Mouse (Mus musculus): ENCODE results near the gene Slc25a35. TPM values are rescaled to one million over a fixed set of nuclear protein-coding genes. Genes with fewer than 3 reads are reported as not detected.
"Not testable (repeated sequence)": the region's sequence is repeated elsewhere in the genome, so short reads cannot be mapped to it uniquely, and the experiment has no call there.

Gene Slc25a35
- polyA plus RNA-seq, 1 experiment from 2014 or later, result 1.9 TPM

- no peaks in the 10 kb centered on the region for H3K9me3 ChIP-seq
- H3K4me1 ChIP-seq, result no peaks in the 10 kb centered on the region
- DNase-seq (ENCODE audit: extremely low spot score, low spot score), result no peak
- no peak overlapping the region for H3K27ac ChIP-seq
- WGBS, result 96% methylated on average over 17 of the region's 17 CpGs
- H3K36me3 ChIP-seq (replicated peaks), result peaks cover 84% of the 10 kb centered on the region
- H3K4me3 ChIP-seq, result no peak overlapping the region
- H3K27me3 ChIP-seq (ENCODE audit: poor library complexity, severe bottlenecking), result no peaks in the 10 kb centered on the region
Measured at GRCm38 (mm10) chr11:68988341-68988740, 20.4 kb downstream of the Slc25a35 start.

- peaks cover 100% of the 10 kb centered on the region for H3K36me3 ChIP-seq (replicated peaks)
- H3K27ac ChIP-seq, result no peak overlapping the region
- no peaks in the 10 kb centered on the region for H3K27me3 ChIP-seq (ENCODE audit: poor library complexity, severe bottlenecking)
- H3K4me3 ChIP-seq, result no peak overlapping the region
- no peaks in the 10 kb centered on the region for H3K9me3 ChIP-seq
- 93% methylated on average over 7 of the region's 7 CpGs for WGBS
- no peaks in the 10 kb centered on the region for H3K4me1 ChIP-seq
- no peak for DNase-seq (ENCODE audit: extremely low spot score, low spot score)
Measured at GRCm38 (mm10) chr11:68993122-68993521, 25.2 kb downstream of the Slc25a35 start.

- WGBS, result 97% methylated on average over 3 of the region's 3 CpGs
- H3K4me3 ChIP-seq, result no peak overlapping the region
- peaks cover 100% of the 10 kb centered on the region for H3K36me3 ChIP-seq (replicated peaks)
- no peaks in the 10 kb centered on the region for H3K4me1 ChIP-seq
- H3K9me3 ChIP-seq, result no peaks in the 10 kb centered on the region
- no peak overlapping the region for H3K27ac ChIP-seq
- no peaks in the 10 kb centered on the region for H3K27me3 ChIP-seq (ENCODE audit: poor library complexity, severe bottlenecking)
- DNase-seq (ENCODE audit: extremely low spot score, low spot score), result no peak
Measured at GRCm38 (mm10) chr11:68994377-68994776, 26.4 kb downstream of the Slc25a35 start.

- H3K4me3 ChIP-seq, result no peak overlapping the region
- H3K36me3 ChIP-seq (replicated peaks), result peaks cover 100% of the 10 kb centered on the region
- WGBS, result 93% methylated on average over 4 of the region's 4 CpGs
Measured at GRCm38 (mm10) chr11:68997080-68997479, 29.1 kb downstream of the Slc25a35 start.

GRCm38 (mm10) chr11:69002782-69003181 lies 34.9 kb downstream of the Slc25a35 start:
- not testable (repeated sequence) for H3K9me3 ChIP-seq; H3K27ac ChIP-seq; H3K27me3 ChIP-seq (ENCODE audit: poor library complexity, severe bottlenecking); H3K4me3 ChIP-seq; DNase-seq (ENCODE audit: extremely low spot score, low spot score)
- Histone ChIP-seq H3K4me1 (peaks cover 17% of the 10 kb centered on the region), H3K36me3 (replicated peaks) (peaks cover 86% of the 10 kb centered on the region)
- 94% methylated on average over 4 of the region's 4 CpGs for WGBS

More at GRCm38 (mm10) chr11:68997080-68997479, 29.1 kb downstream of the Slc25a35 start:
- no peaks in the 10 kb centered on the region for H3K27me3 ChIP-seq (ENCODE audit: poor library complexity, severe bottlenecking)
- H3K4me1 ChIP-seq, result no peaks in the 10 kb centered on the region
- DNase-seq (ENCODE audit: extremely low spot score, low spot score), result no peak
- H3K27ac ChIP-seq, result no peak overlapping the region
- H3K9me3 ChIP-seq, result no peaks in the 10 kb centered on the region

GRCm38 (mm10) chr11:69003592-69003991 lies 35.7 kb downstream of the Slc25a35 start:
- DNase-seq (ENCODE audit: extremely low spot score, low spot score), result no peak
- H3K36me3 ChIP-seq (replicated peaks), result peaks cover 78% of the 10 kb centered on the region
- no peaks in the 10 kb centered on the region for H3K27me3 ChIP-seq (ENCODE audit: poor library complexity, severe bottlenecking)
- H3K4me1 ChIP-seq, result peaks cover 17% of the 10 kb centered on the region
- no peak overlapping the region for H3K4me3 ChIP-seq
- 68% methylated on average over 4 of the region's 4 CpGs for WGBS
- H3K27ac ChIP-seq, result no peak overlapping the region
- no peaks in the 10 kb centered on the region for H3K9me3 ChIP-seq

- Histone ChIP-seq H3K4me3 (no peak overlapping the region), H3K36me3 (replicated peaks) (peaks cover 62% of the 10 kb centered on the region), H3K4me1 (peaks cover 17% of the 10 kb centered on the region), H3K27ac (no peak overlapping the region), H3K27me3 (ENCODE audit: poor library complexity, severe bottlenecking) (no peaks in the 10 kb centered on the region), H3K9me3 (no peaks in the 10 kb centered on the region)
- no peak for DNase-seq (ENCODE audit: extremely low spot score, low spot score)
- WGBS, result 87% methylated on average over 7 of the region's 7 CpGs
Measured at GRCm38 (mm10) chr11:69005193-69005592, 37.3 kb downstream of the Slc25a35 start.

GRCm38 (mm10) chr11:69006575-69006974 lies 38.6 kb downstream of the Slc25a35 start:
- H3K27me3 ChIP-seq (ENCODE audit: poor library complexity, severe bottlenecking); H3K27ac ChIP-seq; H3K9me3 ChIP-seq; DNase-seq (ENCODE audit: extremely low spot score, low spot score): not testable (repeated sequence)
- peaks cover 48% of the 10 kb centered on the region for H3K36me3 ChIP-seq (replicated peaks)
- H3K4me3 ChIP-seq, result peak overlapping the region; percentile 70; the same call in 1 of the 2 replicates
- peaks cover 26% of the 10 kb centered on the region for H3K4me1 ChIP-seq

GRCm38 (mm10) chr11:69008182-69009121 lies 40.5 kb downstream of the Slc25a35 start, which contains the start of gene Pfas:
Gene Pfas, minus strand, starts transcription at chr11:69008460.
- H3K9me3 ChIP-seq, result no peaks in the 10 kb centered on the region
- peaks cover 33% of the 10 kb centered on the region for H3K4me1 ChIP-seq
- no peaks in the 10 kb centered on the region for H3K27me3 ChIP-seq (ENCODE audit: poor library complexity, severe bottlenecking)
- DNase-seq (ENCODE audit: extremely low spot score, low spot score), result peak; percentile 95
- H3K36me3 ChIP-seq (replicated peaks), result peaks cover 29% of the 10 kb centered on the region
- 9% methylated on average over 38 of the region's 38 CpGs for WGBS
- peak within 1 kb of the TSS; percentile 70 for H3K4me3 ChIP-seq
- peak within 1 kb of the TSS; percentile 90 for H3K27ac ChIP-seq

- H3K4me3 ChIP-seq, result no peak overlapping the region
- 89% methylated on average over 1 of the region's 1 CpGs for WGBS
Measured at GRCm38 (mm10) chr11:69009508-69009907, 41.6 kb downstream of the Slc25a35 start.

GRCm38 (mm10) chr11:69010400-69011323 lies 42.7 kb downstream of the Slc25a35 start:
- no peak for DNase-seq (ENCODE audit: extremely low spot score, low spot score)
- 89% methylated on average over 15 of the region's 15 CpGs for WGBS
- Histone ChIP-seq H3K4me1 (peaks cover 35% of the 10 kb centered on the region), H3K4me3 (peak overlapping the region; percentile 66; the same call in 1 of the 2 replicates), H3K36me3 (replicated peaks) (peaks cover 10% of the 10 kb centered on the region), H3K9me3 (no peaks in the 10 kb centered on the region), H3K27ac (no peak overlapping the region), H3K27me3 (ENCODE audit: poor library complexity, severe bottlenecking) (no peaks in the 10 kb centered on the region)

More at GRCm38 (mm10) chr11:69009508-69009907, 41.6 kb downstream of the Slc25a35 start:
- Histone ChIP-seq H3K27ac (no peak overlapping the region), H3K27me3 (ENCODE audit: poor library complexity, severe bottlenecking) (no peaks in the 10 kb centered on the region), H3K9me3 (no peaks in the 10 kb centered on the region), H3K36me3 (replicated peaks) (peaks cover 20% of the 10 kb centered on the region), H3K4me1 (peaks cover 33% of the 10 kb centered on the region)
- no peak for DNase-seq (ENCODE audit: extremely low spot score, low spot score)

- Histone ChIP-seq H3K27ac (peak overlapping the region; percentile 88; the same call in 1 of the 2 replicates), H3K4me1 (peaks cover 40% of the 10 kb centered on the region), H3K4me3 (peak overlapping the region; percentile 66)
- H3K36me3 ChIP-seq (replicated peaks); H3K9me3 ChIP-seq; H3K27me3 ChIP-seq (ENCODE audit: poor library complexity, severe bottlenecking); DNase-seq (ENCODE audit: extremely low spot score, low spot score): not testable (repeated sequence)
- 71% methylated on average over 2 of the region's 2 CpGs for WGBS
Measured at GRCm38 (mm10) chr11:69011445-69011844, 43.5 kb downstream of the Slc25a35 start.

Data from forebrain, embryonic 10.5 days (tissue).